Mouse (Mus musculus): ENCODE results near the gene Mc1r. TPM values are rescaled to one million over a fixed set of nuclear protein-coding genes. Genes with fewer than 3 reads are reported as not detected.
A peak's percentile ranks its signal among the peaks of the same experiment; 100 is the strongest.
"Not testable (repeated sequence)": the region's sequence is repeated elsewhere in the genome, so short reads cannot be mapped to it uniquely, and the experiment has no call there.

Gene Mc1r
- total and polyA plus RNA-seq, 3 experiments, result 0.02 to 0.27 TPM; not detected in 1

GRCm38 (mm10) chr8:123446799-123447198 lies 39.9 kb downstream of the Mc1r start:
- no peak for TF ChIP-seq GATA2 (IDR thresholded peaks at IDR 0.05; ENCODE audit: borderline replicate concordance, low read depth, low read length)
- no peak for TF ChIP-seq CTCF (IDR thresholded peaks at IDR 0.05; ENCODE audit: low read depth, low read length)
- TF ChIP-seq TAL1 (conservative IDR thresholded peaks at IDR 0.05; ENCODE audit: low read depth, low read length), result no peak
- TF ChIP-seq GATA1 (IDR thresholded peaks at IDR 0.05; ENCODE audit: borderline replicate concordance, low read length), result no peak
- TF ChIP-seq POLR2AphosphoS5 (IDR thresholded peaks at IDR 0.05; ENCODE audit: insufficient replicate concordance, low read depth, low read length), result no peak
- H3K4me1 ChIP-seq (ENCODE audit: insufficient read depth, low read depth, low read length), result peaks cover 77% of the 10 kb centered on the region
- H3K4me3 ChIP-seq (ENCODE audit: low read depth, low read length), result no peak overlapping the region
- ATAC-seq (ENCODE audit: extremely low read depth, insufficient number of reproducible peaks, low FRiP score, poor library complexity, severe bottlenecking) (no peak), DNase-seq (ENCODE audit: low spot score) (no peak)
- no peaks in the 10 kb centered on the region for H3K27me3 ChIP-seq (ENCODE audit: insufficient read depth, low read length)
- H3K36me3 ChIP-seq (replicated peaks), result peaks cover 48% of the 10 kb centered on the region
- H3K9me3 ChIP-seq (replicated peaks), result no peaks in the 10 kb centered on the region

- ATAC-seq (ENCODE audit: extremely low read depth, insufficient number of reproducible peaks, low FRiP score, poor library complexity, severe bottlenecking) (peak; percentile 92), DNase-seq (ENCODE audit: low spot score) (peak; percentile 69)
- no peaks in the 10 kb centered on the region for H3K27me3 ChIP-seq (ENCODE audit: insufficient read depth, low read length)
- H3K36me3 ChIP-seq (replicated peaks), result peaks cover 78% of the 10 kb centered on the region
- TF ChIP-seq TAL1 (conservative IDR thresholded peaks at IDR 0.05; ENCODE audit: low read depth, low read length) (peak; percentile 86), GATA1 (IDR thresholded peaks at IDR 0.05; ENCODE audit: borderline replicate concordance, low read length) (no peak), CTCF (IDR thresholded peaks at IDR 0.05; ENCODE audit: low read depth, low read length) (no peak), GATA2 (IDR thresholded peaks at IDR 0.05; ENCODE audit: borderline replicate concordance, low read depth, low read length) (no peak), POLR2AphosphoS5 (IDR thresholded peaks at IDR 0.05; ENCODE audit: insufficient replicate concordance, low read depth, low read length) (no peak)
- no peaks in the 10 kb centered on the region for H3K9me3 ChIP-seq (replicated peaks)
- peak overlapping the region; percentile 57; the same call in 1 of the 2 replicates for H3K4me3 ChIP-seq (ENCODE audit: low read depth, low read length)
- peaks cover 68% of the 10 kb centered on the region for H3K4me1 ChIP-seq (ENCODE audit: insufficient read depth, low read depth, low read length)
Observed at GRCm38 (mm10) chr8:123450783-123451182, 43.9 kb downstream of the Mc1r start.

- H3K4me3 ChIP-seq (ENCODE audit: low read depth, low read length); ATAC-seq (ENCODE audit: extremely low read depth, insufficient number of reproducible peaks, low FRiP score, poor library complexity, severe bottlenecking); H3K9me3 ChIP-seq (replicated peaks); DNase-seq (ENCODE audit: low spot score); H3K27me3 ChIP-seq (ENCODE audit: insufficient read depth, low read length): not testable (repeated sequence)
- Histone ChIP-seq H3K36me3 (replicated peaks) (peaks cover 77% of the 10 kb centered on the region), H3K4me1 (ENCODE audit: insufficient read depth, low read depth, low read length) (peaks cover 58% of the 10 kb centered on the region)
Observed at GRCm38 (mm10) chr8:123451747-123452146, 44.8 kb downstream of the Mc1r start.

- peaks cover 77% of the 10 kb centered on the region for H3K36me3 ChIP-seq (replicated peaks)
- DNase-seq (ENCODE audit: low spot score), result peak; percentile 24
Observed at GRCm38 (mm10) chr8:123452149-123452548, 45.2 kb downstream of the Mc1r start.

GRCm38 (mm10) chr8:123453291-123453690 lies 46.4 kb downstream of the Mc1r start:
- DNase-seq (ENCODE audit: low spot score), result no peak
- Histone ChIP-seq H3K4me1 (ENCODE audit: insufficient read depth, low read depth, low read length) (peaks cover 47% of the 10 kb centered on the region), H3K27me3 (ENCODE audit: insufficient read depth, low read length) (no peaks in the 10 kb centered on the region; the same call in 1 of the 2 replicates)

More at GRCm38 (mm10) chr8:123452149-123452548, 45.2 kb downstream of the Mc1r start:
- TF ChIP-seq CTCF (IDR thresholded peaks at IDR 0.05; ENCODE audit: low read depth, low read length), result no peak
- TF ChIP-seq POLR2AphosphoS5 (IDR thresholded peaks at IDR 0.05; ENCODE audit: insufficient replicate concordance, low read depth, low read length), result no peak
- no peak for TF ChIP-seq TAL1 (conservative IDR thresholded peaks at IDR 0.05; ENCODE audit: low read depth, low read length)
- TF ChIP-seq GATA1 (IDR thresholded peaks at IDR 0.05; ENCODE audit: borderline replicate concordance, low read length), result no peak
- TF ChIP-seq GATA2 (IDR thresholded peaks at IDR 0.05; ENCODE audit: borderline replicate concordance, low read depth, low read length), result no peak
- no peak for ATAC-seq (ENCODE audit: extremely low read depth, insufficient number of reproducible peaks, low FRiP score, poor library complexity, severe bottlenecking)
- Histone ChIP-seq H3K27me3 (ENCODE audit: insufficient read depth, low read length) (no peaks in the 10 kb centered on the region; the same call in 1 of the 2 replicates), H3K9me3 (replicated peaks) (no peaks in the 10 kb centered on the region), H3K4me3 (ENCODE audit: low read depth, low read length) (no peak overlapping the region), H3K4me1 (ENCODE audit: insufficient read depth, low read depth, low read length) (peaks cover 55% of the 10 kb centered on the region)

GRCm38 (mm10) chr8:123453951-123454350 lies 47.0 kb downstream of the Mc1r start:
- TF ChIP-seq CTCF (IDR thresholded peaks at IDR 0.05; ENCODE audit: low read depth, low read length), result no peak
- no peak for TF ChIP-seq TAL1 (conservative IDR thresholded peaks at IDR 0.05; ENCODE audit: low read depth, low read length)
- TF ChIP-seq GATA2 (IDR thresholded peaks at IDR 0.05; ENCODE audit: borderline replicate concordance, low read depth, low read length), result no peak
- TF ChIP-seq POLR2AphosphoS5 (IDR thresholded peaks at IDR 0.05; ENCODE audit: insufficient replicate concordance, low read depth, low read length), result no peak
- TF ChIP-seq GATA1 (IDR thresholded peaks at IDR 0.05; ENCODE audit: borderline replicate concordance, low read length), result no peak
- Histone ChIP-seq H3K27me3 (ENCODE audit: insufficient read depth, low read length) (no peaks in the 10 kb centered on the region; the same call in 1 of the 2 replicates), H3K36me3 (replicated peaks) (peaks cover 83% of the 10 kb centered on the region), H3K4me1 (ENCODE audit: insufficient read depth, low read depth, low read length) (peaks cover 41% of the 10 kb centered on the region), H3K9me3 (replicated peaks) (no peaks in the 10 kb centered on the region), H3K4me3 (ENCODE audit: low read depth, low read length) (no peak overlapping the region)
- DNase-seq (ENCODE audit: low spot score) (no peak), ATAC-seq (ENCODE audit: extremely low read depth, insufficient number of reproducible peaks, low FRiP score, poor library complexity, severe bottlenecking) (no peak)

More at GRCm38 (mm10) chr8:123453291-123453690, 46.4 kb downstream of the Mc1r start:
- TF ChIP-seq TAL1 (conservative IDR thresholded peaks at IDR 0.05; ENCODE audit: low read depth, low read length) (no peak), GATA1 (IDR thresholded peaks at IDR 0.05; ENCODE audit: borderline replicate concordance, low read length) (no peak), CTCF (IDR thresholded peaks at IDR 0.05; ENCODE audit: low read depth, low read length) (no peak), GATA2 (IDR thresholded peaks at IDR 0.05; ENCODE audit: borderline replicate concordance, low read depth, low read length) (no peak), POLR2AphosphoS5 (IDR thresholded peaks at IDR 0.05; ENCODE audit: insufficient replicate concordance, low read depth, low read length) (no peak)
- no peaks in the 10 kb centered on the region for H3K9me3 ChIP-seq (replicated peaks)
- no peak overlapping the region for H3K4me3 ChIP-seq (ENCODE audit: low read depth, low read length)
- no peak for ATAC-seq (ENCODE audit: extremely low read depth, insufficient number of reproducible peaks, low FRiP score, poor library complexity, severe bottlenecking)
- H3K36me3 ChIP-seq (replicated peaks), result peaks cover 80% of the 10 kb centered on the region
